Mouse (Mus musculus) gastrocnemius, adult 2 months (tissue): ENCODE results near the gene Uba3. TPM values are rescaled to one million over a fixed set of nuclear protein-coding genes. Genes with fewer than 3 reads are reported as not detected.

Experiments used
- DNase-seq: peaks from one replicate; pipeline ENCODE4 v3.0.0; 2022
- H3K27ac ChIP-seq: fragments of 200-600 bp; 2 replicates; pipeline ENCODE4 v1.8.1; 2022; ENCODE audit warnings: mild to moderate bottlenecking
- H3K4me3 ChIP-seq: fragments of 200-600 bp; 2 replicates; pipeline ENCODE4 v1.8.1; 2022; ENCODE audit warnings: mild to moderate bottlenecking, moderate library complexity
- CTCF ChIP-seq: fragments of 200-600 bp; IDR thresholded peaks from 2 replicates; pipeline ENCODE4 v1.8.1; 2022; ENCODE audit warnings: antibody characterized with exemption, mild to moderate bottlenecking, moderate library complexity
- intact Hi-C: fragments of 180-260 bp; cut with DNase I; formaldehyde crosslinking; loops from one replicate; pipeline ENCODE4 v1.15.1; 2025
- total RNA-seq, 2 experiments: library from RNA; stranded (reverse); gene quantifications; 2 replicates each; pipeline ENCODE4 v1.2.3; 2021

Gene Uba3
- total RNA-seq, 2 experiments from 2014 or later: 32.7 to 43.1 TPM

GRCm38 (mm10) chr6:97224505-97224904, 19.1 kb upstream of the Uba3 start:
- intact Hi-C loops: no loop called here
- H3K27ac ChIP-seq: peak overlapping the region; percentile 86

GRCm38 (mm10) chr6:97223566-97223965, 18.1 kb upstream of the Uba3 start:
- H3K4me3 ChIP-seq: peak overlapping the region; percentile 55
- DNase-seq: no peak
- H3K27ac ChIP-seq: peak overlapping the region; percentile 86
- no peak for TF ChIP-seq CTCF
- intact Hi-C loops: no loop called here

More at GRCm38 (mm10) chr6:97224505-97224904, 19.1 kb upstream of the Uba3 start:
- DNase-seq: no peak
- H3K4me3 ChIP-seq: peak overlapping the region; percentile 55; the same call in 1 of the 2 replicates
- no peak for TF ChIP-seq CTCF

- DNase-seq: no peak
- intact Hi-C loops: no loop called here
- H3K4me3 ChIP-seq: peak overlapping the region; percentile 55
- no peak for TF ChIP-seq CTCF
- H3K27ac ChIP-seq: peak overlapping the region; percentile 86
Measured at GRCm38 (mm10) chr6:97222931-97223467, 17.6 kb upstream of the Uba3 start.

GRCm38 (mm10) chr6:97222321-97222720, 16.9 kb upstream of the Uba3 start:
- no peak for TF ChIP-seq CTCF
- no peak for DNase-seq
- intact Hi-C loops: no loop called here
- peak overlapping the region; percentile 55 for H3K4me3 ChIP-seq
- peak overlapping the region; percentile 86 for H3K27ac ChIP-seq

- peak; percentile 51 for DNase-seq
- Histone ChIP-seq H3K4me3 (peak overlapping the region; percentile 55), H3K27ac (peak overlapping the region; percentile 86)
- intact Hi-C loops: no loop called here
- no peak for TF ChIP-seq CTCF
Measured at GRCm38 (mm10) chr6:97221205-97222025, 16.0 kb upstream of the Uba3 start.

GRCm38 (mm10) chr6:97220672-97221071, 15.2 kb upstream of the Uba3 start:
- intact Hi-C loops: no loop called here
- H3K4me3 ChIP-seq: no peak overlapping the region
- DNase-seq: no peak
- no peak for TF ChIP-seq CTCF
- peak overlapping the region; percentile 43; the same call in 1 of the 2 replicates for H3K27ac ChIP-seq

- Histone ChIP-seq H3K4me3 (peak overlapping the region; percentile 38), H3K27ac (peak overlapping the region; percentile 99)
- TF ChIP-seq CTCF: no peak
- intact Hi-C loops: no loop called here
- DNase-seq: peak; percentile 34
Measured at GRCm38 (mm10) chr6:97216154-97216821, 10.8 kb upstream of the Uba3 start.

GRCm38 (mm10) chr6:97211981-97212380, 6.5 kb upstream of the Uba3 start:
- intact Hi-C loops: loop anchor here (5.0 kb wide), 1 partner anchor 40 kb away; the partner anchor contains the start of gene Lmod3

GRCm38 (mm10) chr6:97210962-97211601, 5.6 kb upstream of the Uba3 start:
- intact Hi-C loops: loop anchor here (5.0 kb wide), 1 partner anchor 41 kb away; the partner anchor contains the start of gene Lmod3
- Histone ChIP-seq H3K27ac (peak overlapping the region; percentile 99), H3K4me3 (peak overlapping the region; percentile 94)
- TF ChIP-seq CTCF: 0 out of 2 replicates have a peak, but pooled peaks have one; percentile 5
- peak; percentile 45 for DNase-seq

More at GRCm38 (mm10) chr6:97211981-97212380, 6.5 kb upstream of the Uba3 start:
- Histone ChIP-seq H3K4me3 (peak overlapping the region; percentile 94), H3K27ac (peak overlapping the region; percentile 99)
- TF ChIP-seq CTCF: no peak
- DNase-seq: peak; percentile 90

GRCm38 (mm10) chr6:97210191-97210961, 4.9 kb upstream of the Uba3 start, which contains the start of gene Arl6ip5:
Gene Arl6ip5 (plus strand): TSS chr6:97210689.
- H3K27ac ChIP-seq: peak within 1 kb of the TSS; percentile 99
- H3K4me3 ChIP-seq: peak within 1 kb of the TSS; percentile 94
- intact Hi-C loops: loop anchor here (5.0 kb wide), 1 partner anchor 42 kb away; the partner anchor contains the start of gene Lmod3
- no peak for TF ChIP-seq CTCF
- DNase-seq: peak; percentile 94

- intact Hi-C loops: loop anchor here (5.0 kb wide), 1 partner anchor 43 kb away; the partner anchor contains the start of gene Lmod3
- peak overlapping the region; percentile 99 for H3K27ac ChIP-seq
- no peak for DNase-seq
- TF ChIP-seq CTCF: no peak
- H3K4me3 ChIP-seq: peak overlapping the region; percentile 94
Measured at GRCm38 (mm10) chr6:97209751-97210150, 4.3 kb upstream of the Uba3 start.
